Mouse (Mus musculus): Measurements from ENCODE around the gene Olfr794. TPM values are rescaled to one million over a fixed set of nuclear protein-coding genes. Genes with fewer than 3 reads are reported as not detected.

Olfr794 gene
- polyA plus RNA-seq (2015; fragmentation: Nextera tagmentation; extraction: Ambion mirVana): not detected in 2 replicates

DNA sequence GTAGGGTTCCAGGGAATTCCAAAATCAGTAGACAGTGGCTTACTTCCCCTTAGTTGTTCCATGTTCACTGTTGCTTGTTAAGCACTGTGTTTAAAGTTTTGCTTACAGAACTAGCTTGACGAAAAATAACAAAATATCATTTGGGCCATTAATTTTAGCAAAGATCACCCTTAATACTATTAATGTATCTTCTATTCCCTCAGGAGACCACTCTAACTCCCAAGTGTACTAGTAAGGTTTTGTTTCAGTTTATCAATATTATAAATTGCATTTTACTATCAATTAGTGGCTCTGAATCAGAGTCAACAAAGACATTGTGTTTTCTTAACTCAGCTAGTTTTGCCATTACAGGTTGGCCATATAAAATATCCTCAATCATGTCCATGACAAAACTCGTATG lies at the start of gene Olfr794:
Gene Olfr794, plus strand, starts transcription at position 301 of the 400 bp plus-strand sequence.
- H3K27me3 ChIP-seq (ENCODE audit: control insufficient read depth, insufficient read depth, low read depth, low read length): no peaks in the 10 kb centered on the region

DNA sequence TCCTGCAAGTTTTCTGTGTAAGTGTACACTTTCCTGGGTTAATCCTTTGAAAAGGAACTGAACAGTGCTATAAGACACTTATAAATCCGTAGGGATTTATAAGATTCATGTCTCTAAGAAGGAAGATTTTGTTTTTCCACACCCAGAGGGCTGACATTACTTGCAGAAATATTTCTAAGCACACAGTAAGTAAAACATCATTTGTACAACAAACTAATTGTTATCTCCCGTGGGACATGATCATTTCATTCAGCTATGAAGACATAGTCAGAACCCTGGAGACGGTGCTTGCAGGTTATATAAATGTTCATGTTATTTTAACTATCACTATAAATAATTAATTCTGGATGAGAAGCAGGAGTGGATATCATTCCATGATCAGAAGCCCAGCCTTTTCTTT lies 46.0 kb upstream of the Olfr794 start, which contains the start of gene Olfr791:
Gene Olfr791, plus strand, starts transcription at position 301 of the 400 bp plus-strand sequence.
- Histone ChIP-seq H3K4me2 (ENCODE audit: low read length) (no peak within 1 kb of the TSS), H3K4me1 (ENCODE audit: control insufficient read depth, insufficient read depth, low read length) (no peaks in the 10 kb centered on the region), H3K4me3 (ENCODE audit: low read depth, low read length) (no peak within 1 kb of the TSS), H3K36me3 (ENCODE audit: control insufficient read depth, insufficient read depth, low read length) (no peaks in the 10 kb centered on the region), H3K27me3 (ENCODE audit: control insufficient read depth, insufficient read depth, low read depth, low read length) (no peaks in the 10 kb centered on the region), H3K9ac (ENCODE audit: low read depth, low read length) (no peak within 1 kb of the TSS), H3K27ac (ENCODE audit: low read length) (no peak within 1 kb of the TSS), H3K9me3 (replicated peaks; ENCODE audit: control insufficient read depth, low read length, poor library complexity, severe bottlenecking) (no peaks in the 10 kb centered on the region)
- no peak for ATAC-seq
- 76% methylated on average over 3 of the region's 3 CpGs for WGBS

More for the DNA sequence above, at the start of gene Olfr794:
- H3K4me1 ChIP-seq (ENCODE audit: control insufficient read depth, insufficient read depth, low read length): no peaks in the 10 kb centered on the region
- H3K27ac ChIP-seq (ENCODE audit: low read length): no peak within 1 kb of the TSS
- no peak within 1 kb of the TSS for H3K4me3 ChIP-seq (ENCODE audit: low read depth, low read length)
- no peaks in the 10 kb centered on the region for H3K36me3 ChIP-seq (ENCODE audit: control insufficient read depth, insufficient read depth, low read length)
- no peak within 1 kb of the TSS for H3K9ac ChIP-seq (ENCODE audit: low read depth, low read length)
- no peaks in the 10 kb centered on the region for H3K9me3 ChIP-seq (replicated peaks; ENCODE audit: control insufficient read depth, low read length, poor library complexity, severe bottlenecking)
- H3K4me2 ChIP-seq (ENCODE audit: low read length): no peak within 1 kb of the TSS
- no peak for ATAC-seq
- WGBS: 86% methylated on average over 2 of the region's 2 CpGs

DNA sequence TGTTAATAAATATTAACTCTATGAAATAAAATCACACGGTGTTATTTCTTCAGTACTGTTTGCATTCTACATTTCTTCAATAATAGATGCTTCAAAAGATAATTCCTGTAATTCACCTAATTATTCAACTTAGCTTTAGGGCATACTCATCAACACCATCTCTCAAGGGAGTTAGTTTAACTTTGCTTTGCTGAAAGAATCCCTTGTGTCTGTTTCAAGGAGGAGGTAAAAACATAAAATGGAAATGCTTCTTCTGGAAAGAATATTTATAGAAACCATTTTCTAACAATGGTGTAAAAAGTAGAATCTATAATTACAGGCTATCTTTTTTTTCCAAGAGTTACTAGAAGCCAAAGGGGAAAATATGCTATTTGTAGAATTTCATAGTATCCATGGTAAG lies 28.6 kb upstream of the Olfr794 start, which contains the start of gene Olfr792:
Gene Olfr792, plus strand, starts transcription at position 301 of the 400 bp plus-strand sequence.
- H3K36me3 ChIP-seq (ENCODE audit: control insufficient read depth, insufficient read depth, low read length): no peaks in the 10 kb centered on the region
- no peak for ATAC-seq
- no peak within 1 kb of the TSS for H3K27ac ChIP-seq (ENCODE audit: low read length)

DNA sequence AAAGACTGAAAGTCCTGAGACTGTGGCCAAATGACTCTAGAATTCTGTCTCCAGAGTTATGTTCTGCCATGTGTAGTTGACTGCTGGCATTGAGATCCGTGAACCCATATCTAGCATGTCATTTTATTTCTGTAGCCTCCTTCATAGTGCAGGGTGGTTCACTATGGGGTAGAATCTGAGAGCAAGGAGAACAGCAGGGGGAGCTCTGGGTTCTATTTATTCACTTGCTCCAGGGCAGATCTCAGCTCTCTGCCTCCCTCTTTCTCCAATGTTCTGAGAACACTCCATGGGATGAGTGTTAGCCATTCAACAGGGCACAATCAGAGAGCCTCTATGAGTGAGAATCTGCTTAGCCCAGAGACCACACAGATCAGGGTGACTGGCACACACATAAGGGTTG lies 18.1 kb upstream of the Olfr794 start:
- H3K9ac ChIP-seq (ENCODE audit: low read depth, low read length): no peak overlapping the region
- H3K27me3 ChIP-seq (ENCODE audit: control insufficient read depth, insufficient read depth, low read depth, low read length): no peaks in the 10 kb centered on the region

More for the DNA sequence above, 28.6 kb upstream of the Olfr794 start, which contains the start of gene Olfr792:
- Histone ChIP-seq H3K9ac (ENCODE audit: low read depth, low read length) (no peak within 1 kb of the TSS), H3K27me3 (ENCODE audit: control insufficient read depth, insufficient read depth, low read depth, low read length) (no peaks in the 10 kb centered on the region), H3K4me3 (ENCODE audit: low read depth, low read length) (no peak within 1 kb of the TSS), H3K9me3 (replicated peaks; ENCODE audit: control insufficient read depth, low read length, poor library complexity, severe bottlenecking) (peaks cover 3% of the 10 kb centered on the region; the same call in 1 of the 2 replicates), H3K4me1 (ENCODE audit: control insufficient read depth, insufficient read depth, low read length) (no peaks in the 10 kb centered on the region), H3K4me2 (ENCODE audit: low read length) (no peak within 1 kb of the TSS)
- WGBS: 65% methylated on average over 1 of the region's 1 CpGs

DNA sequence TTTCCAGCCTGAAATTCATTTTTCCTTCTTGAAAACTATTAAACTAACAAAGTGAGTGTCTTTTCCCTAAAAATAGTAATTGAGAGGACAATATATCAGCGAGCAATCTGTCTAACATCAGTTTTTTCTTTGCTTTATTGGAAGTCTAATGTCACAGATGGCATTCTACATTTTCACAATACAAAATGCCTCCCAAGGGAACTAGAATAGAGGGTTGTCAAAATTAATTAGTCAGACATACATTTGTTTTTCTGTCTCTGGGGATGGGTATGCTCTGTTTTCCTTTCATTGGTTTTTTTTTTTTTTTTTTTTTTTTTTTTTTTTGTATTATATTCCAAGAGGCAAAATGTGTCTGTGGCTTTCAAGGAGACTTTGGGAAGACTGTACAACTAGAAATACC lies 9.6 kb downstream of the Olfr794 start:
- Histone ChIP-seq H3K27ac (ENCODE audit: low read length) (no peak overlapping the region), H3K4me2 (ENCODE audit: low read length) (no peak overlapping the region), H3K9me3 (replicated peaks; ENCODE audit: control insufficient read depth, low read length, poor library complexity, severe bottlenecking) (no peaks in the 10 kb centered on the region), H3K27me3 (ENCODE audit: control insufficient read depth, insufficient read depth, low read depth, low read length) (no peaks in the 10 kb centered on the region), H3K9ac (ENCODE audit: low read depth, low read length) (no peak overlapping the region), H3K4me1 (ENCODE audit: control insufficient read depth, insufficient read depth, low read length) (no peaks in the 10 kb centered on the region), H3K4me3 (ENCODE audit: low read depth, low read length) (no peak overlapping the region), H3K36me3 (ENCODE audit: control insufficient read depth, insufficient read depth, low read length) (no peaks in the 10 kb centered on the region)
- no peak for ATAC-seq
- 62% methylated on average over 1 of the region's 1 CpGs for WGBS

More for the DNA sequence above, 18.1 kb upstream of the Olfr794 start:
- no peak for ATAC-seq
- H3K4me1 ChIP-seq (ENCODE audit: control insufficient read depth, insufficient read depth, low read length): no peaks in the 10 kb centered on the region
- H3K36me3 ChIP-seq (ENCODE audit: control insufficient read depth, insufficient read depth, low read length): no peaks in the 10 kb centered on the region
- H3K9me3 ChIP-seq (replicated peaks; ENCODE audit: control insufficient read depth, low read length, poor library complexity, severe bottlenecking): no peaks in the 10 kb centered on the region; the same call in 1 of the 2 replicates
- H3K4me3 ChIP-seq (ENCODE audit: low read depth, low read length): no peak overlapping the region
- H3K27ac ChIP-seq (ENCODE audit: low read length): no peak overlapping the region
- WGBS: 65% methylated on average over 1 of the region's 1 CpGs
- H3K4me2 ChIP-seq (ENCODE audit: low read length): no peak overlapping the region

DNA sequence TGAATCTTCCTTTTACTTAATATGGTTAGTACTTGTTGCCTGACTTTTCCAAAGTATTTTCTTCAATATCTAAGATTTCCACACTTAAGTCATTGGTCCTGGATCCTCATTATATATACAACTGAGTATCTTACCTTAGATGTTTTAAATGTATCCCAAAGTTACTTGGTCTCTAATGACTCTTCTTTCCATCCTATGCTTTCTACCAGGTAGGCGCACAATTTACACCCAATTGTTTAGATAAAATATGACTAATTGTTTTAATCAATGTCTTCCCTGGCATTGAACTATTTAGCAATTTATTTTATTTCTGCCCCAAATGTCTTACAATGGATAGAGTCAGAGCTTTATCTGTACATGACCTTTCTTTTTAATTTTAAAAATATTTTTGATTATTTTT lies 45.0 kb downstream of the Olfr794 start, which contains the start of gene Olfr796:
Gene Olfr796, minus strand, starts transcription at position 101 of the 400 bp plus-strand sequence.
- Histone ChIP-seq H3K9me3 (replicated peaks; ENCODE audit: control insufficient read depth, low read length, poor library complexity, severe bottlenecking) (no peaks in the 10 kb centered on the region), H3K4me1 (ENCODE audit: control insufficient read depth, insufficient read depth, low read length) (no peaks in the 10 kb centered on the region), H3K27me3 (ENCODE audit: control insufficient read depth, insufficient read depth, low read depth, low read length) (no peaks in the 10 kb centered on the region), H3K9ac (ENCODE audit: low read depth, low read length) (no peak within 1 kb of the TSS), H3K4me3 (ENCODE audit: low read depth, low read length) (no peak within 1 kb of the TSS), H3K27ac (ENCODE audit: low read length) (no peak within 1 kb of the TSS), H3K4me2 (ENCODE audit: low read length) (no peak within 1 kb of the TSS), H3K36me3 (ENCODE audit: control insufficient read depth, insufficient read depth, low read length) (no peaks in the 10 kb centered on the region)
- WGBS: 100% methylated on average over 1 of the region's 1 CpGs
- ATAC-seq: no peak

DNA sequence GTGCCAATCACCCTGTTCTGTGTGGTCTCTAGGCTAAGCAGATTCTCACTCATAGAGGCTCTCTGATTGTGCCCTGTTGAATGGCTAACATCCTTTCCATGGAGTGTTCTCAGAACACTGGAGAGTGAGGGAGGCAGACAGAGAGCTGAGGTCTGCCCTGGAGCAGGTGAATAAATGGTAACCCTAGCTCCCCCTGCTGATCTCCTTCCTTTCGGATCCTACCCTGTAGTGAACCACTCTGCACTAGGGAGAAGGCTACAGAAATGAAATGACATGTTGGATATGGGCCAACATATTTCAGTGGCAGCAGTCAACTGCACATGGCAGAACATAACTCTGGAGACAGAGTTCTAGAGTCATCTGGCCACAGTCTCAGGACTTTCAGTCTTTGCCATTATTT lies 54.3 kb downstream of the Olfr794 start:
- H3K9ac ChIP-seq (ENCODE audit: low read depth, low read length): no peak overlapping the region
- no peaks in the 10 kb centered on the region for H3K36me3 ChIP-seq (ENCODE audit: control insufficient read depth, insufficient read depth, low read length)
- H3K4me3 ChIP-seq (ENCODE audit: low read depth, low read length): no peak overlapping the region
- no peak overlapping the region for H3K27ac ChIP-seq (ENCODE audit: low read length)
- no peak overlapping the region for H3K4me2 ChIP-seq (ENCODE audit: low read length)
- H3K27me3 ChIP-seq (ENCODE audit: control insufficient read depth, insufficient read depth, low read depth, low read length): no peaks in the 10 kb centered on the region
- no peak for ATAC-seq
- 19% methylated on average over 1 of the region's 1 CpGs for WGBS
- no peaks in the 10 kb centered on the region for H3K4me1 ChIP-seq (ENCODE audit: control insufficient read depth, insufficient read depth, low read length)
- H3K9me3 ChIP-seq (replicated peaks; ENCODE audit: control insufficient read depth, low read length, poor library complexity, severe bottlenecking): no peaks in the 10 kb centered on the region

Small RNAs within 50 kb of the gene (microRNA-seq; reads per million reads assigned to microRNA genes)
- not detected for gene Gm23252

Other genes with a start within 250 kb of the Olfr794 start
- gene Olfr780, start 249.5 kb upstream of the Olfr794 start, polyA plus RNA-seq (2015; fragmentation: Nextera tagmentation; extraction: Ambion mirVana): not detected in 2 replicates
- not detected in 2 replicates for gene Olfr781, start 238.8 kb upstream of the Olfr794 start, polyA plus RNA-seq (2015; fragmentation: Nextera tagmentation; extraction: Ambion mirVana)
- gene Olfr782, start 218.8 kb upstream of the Olfr794 start, polyA plus RNA-seq (2015; fragmentation: Nextera tagmentation; extraction: Ambion mirVana): not detected in 2 replicates
- gene Olfr784, start 183.6 kb upstream of the Olfr794 start, polyA plus RNA-seq (2015; fragmentation: Nextera tagmentation; extraction: Ambion mirVana): 0.16 TPM in 1 of 2 replicates, not detected in the other
- gene Olfr785, start 162.2 kb upstream of the Olfr794 start, polyA plus RNA-seq (2015; fragmentation: Nextera tagmentation; extraction: Ambion mirVana): not detected in 2 replicates
- gene Olfr786, start 140.3 kb upstream of the Olfr794 start, polyA plus RNA-seq (2015; fragmentation: Nextera tagmentation; extraction: Ambion mirVana): not detected in 2 replicates
- gene Olfr787, start 105.8 kb upstream of the Olfr794 start, polyA plus RNA-seq (2015; fragmentation: Nextera tagmentation; extraction: Ambion mirVana): not detected in 2 replicates
- gene Olfr788, start 96.7 kb upstream of the Olfr794 start, polyA plus RNA-seq (2015; fragmentation: Nextera tagmentation; extraction: Ambion mirVana): not detected in 2 replicates
- not detected in 2 replicates for gene Olfr789, start 82.9 kb upstream of the Olfr794 start, polyA plus RNA-seq (2015; fragmentation: Nextera tagmentation; extraction: Ambion mirVana)
- not detected in 2 replicates for gene Olfr790, start 69.2 kb upstream of the Olfr794 start, polyA plus RNA-seq (2015; fragmentation: Nextera tagmentation; extraction: Ambion mirVana)
- not detected in 2 replicates for gene Olfr791, start 45.9 kb upstream of the Olfr794 start, polyA plus RNA-seq (2015; fragmentation: Nextera tagmentation; extraction: Ambion mirVana)
- gene Olfr792, start 28.5 kb upstream of the Olfr794 start, polyA plus RNA-seq (2015; fragmentation: Nextera tagmentation; extraction: Ambion mirVana): not detected in 2 replicates
- gene Olfr796, start 44.9 kb downstream of the Olfr794 start, polyA plus RNA-seq (2015; fragmentation: Nextera tagmentation; extraction: Ambion mirVana): not detected in 2 replicates
- gene Olfr798, start 60.3 kb downstream of the Olfr794 start, polyA plus RNA-seq (2015; fragmentation: Nextera tagmentation; extraction: Ambion mirVana): not detected in 2 replicates
- gene Olfr799, start 69.8 kb downstream of the Olfr794 start, polyA plus RNA-seq (2015; fragmentation: Nextera tagmentation; extraction: Ambion mirVana): not detected in 2 replicates
- gene Olfr800, start 90.0 kb downstream of the Olfr794 start, polyA plus RNA-seq (2015; fragmentation: Nextera tagmentation; extraction: Ambion mirVana): not detected in 2 replicates
- not detected in 2 replicates for gene Olfr801, start 106.2 kb downstream of the Olfr794 start, polyA plus RNA-seq (2015; fragmentation: Nextera tagmentation; extraction: Ambion mirVana)
- gene Olfr802, start 120.5 kb downstream of the Olfr794 start, polyA plus RNA-seq (2015; fragmentation: Nextera tagmentation; extraction: Ambion mirVana): 0.05 TPM in 1 of 2 replicates, not detected in the other
- not detected in 2 replicates for gene Olfr803, start 126.6 kb downstream of the Olfr794 start, polyA plus RNA-seq (2015; fragmentation: Nextera tagmentation; extraction: Ambion mirVana)
- not detected in 2 replicates for gene Olfr804, start 135.6 kb downstream of the Olfr794 start, polyA plus RNA-seq (2015; fragmentation: Nextera tagmentation; extraction: Ambion mirVana)
- gene Olfr805, start 161.7 kb downstream of the Olfr794 start, polyA plus RNA-seq (2015; fragmentation: Nextera tagmentation; extraction: Ambion mirVana): not detected in 2 replicates
- gene Olfr806, start 174.3 kb downstream of the Olfr794 start, polyA plus RNA-seq (2015; fragmentation: Nextera tagmentation; extraction: Ambion mirVana): not detected in 2 replicates
- gene Olfr807, start 190.1 kb downstream of the Olfr794 start, polyA plus RNA-seq (2015; fragmentation: Nextera tagmentation; extraction: Ambion mirVana): not detected in 2 replicates
- gene Olfr808, start 197.8 kb downstream of the Olfr794 start, polyA plus RNA-seq (2015; fragmentation: Nextera tagmentation; extraction: Ambion mirVana): not detected in 2 replicates
- not detected in 2 replicates for gene Olfr809, start 207.0 kb downstream of the Olfr794 start, polyA plus RNA-seq (2015; fragmentation: Nextera tagmentation; extraction: Ambion mirVana)
- not detected in 2 replicates for gene Olfr810, start 227.3 kb downstream of the Olfr794 start, polyA plus RNA-seq (2015; fragmentation: Nextera tagmentation; extraction: Ambion mirVana)
- not detected in 2 replicates for gene Olfr811, start 236.7 kb downstream of the Olfr794 start, polyA plus RNA-seq (2015; fragmentation: Nextera tagmentation; extraction: Ambion mirVana)